Mouse (Mus musculus): Measurements from ENCODE around the gene Ociad2. TPM values are rescaled to one million over a fixed set of nuclear protein-coding genes. Genes with fewer than 3 reads are reported as not detected.

The Ociad2 gene
- polyA plus RNA-seq, 1 experiment from 2014 or later, result 22.6 TPM

GRCm38 (mm10) chr5:73359752-73360141 lies 18.9 kb upstream of the Ociad2 start:
- ATAC-seq, result no peak
- H3K4me1 ChIP-seq (replicated peaks; ENCODE audit: control insufficient read depth, insufficient read depth, low read length), result no peaks in the 10 kb centered on the region
- 45% methylated on average over 12 of the region's 12 CpGs for WGBS
- H3K9ac ChIP-seq (replicated peaks; ENCODE audit: low read depth, low read length), result no peak overlapping the region
- no peaks in the 10 kb centered on the region for H3K27me3 ChIP-seq (replicated peaks; ENCODE audit: control insufficient read depth, insufficient read depth, low read length)
- H3K4me2 ChIP-seq (ENCODE audit: low read length), result peak overlapping the region; percentile 10; the same call in 1 of the 2 replicates
- no peaks in the 10 kb centered on the region for H3K9me3 ChIP-seq (ENCODE audit: control insufficient read depth, low read length)
- H3K36me3 ChIP-seq (ENCODE audit: control insufficient read depth, insufficient read depth), result no peaks in the 10 kb centered on the region
- H3K27ac ChIP-seq (ENCODE audit: low read length), result no peak overlapping the region
- H3K4me3 ChIP-seq (replicated peaks; ENCODE audit: low read length), result no peak overlapping the region

- no peak for ATAC-seq
- Histone ChIP-seq H3K36me3 (ENCODE audit: control insufficient read depth, insufficient read depth) (no peaks in the 10 kb centered on the region), H3K4me3 (replicated peaks; ENCODE audit: low read length) (no peak overlapping the region), H3K4me1 (replicated peaks; ENCODE audit: control insufficient read depth, insufficient read depth, low read length) (no peaks in the 10 kb centered on the region), H3K9me3 (ENCODE audit: control insufficient read depth, low read length) (no peaks in the 10 kb centered on the region), H3K4me2 (ENCODE audit: low read length) (no peak overlapping the region), H3K27me3 (replicated peaks; ENCODE audit: control insufficient read depth, insufficient read depth, low read length) (no peaks in the 10 kb centered on the region), H3K27ac (ENCODE audit: low read length) (no peak overlapping the region), H3K9ac (replicated peaks; ENCODE audit: low read depth, low read length) (no peak overlapping the region)
- 82% methylated on average over 6 of the region's 6 CpGs for WGBS
These were observed 18.4 kb upstream of the Ociad2 start for GRCm38 (mm10) chr5:73359134-73359751.

- no peak for ATAC-seq
- Histone ChIP-seq H3K4me2 (ENCODE audit: low read length) (no peak overlapping the region), H3K36me3 (ENCODE audit: control insufficient read depth, insufficient read depth) (no peaks in the 10 kb centered on the region), H3K27ac (ENCODE audit: low read length) (no peak overlapping the region), H3K4me3 (replicated peaks; ENCODE audit: low read length) (no peak overlapping the region), H3K9ac (replicated peaks; ENCODE audit: low read depth, low read length) (no peak overlapping the region), H3K27me3 (replicated peaks; ENCODE audit: control insufficient read depth, insufficient read depth, low read length) (no peaks in the 10 kb centered on the region), H3K9me3 (ENCODE audit: control insufficient read depth, low read length) (no peaks in the 10 kb centered on the region), H3K4me1 (replicated peaks; ENCODE audit: control insufficient read depth, insufficient read depth, low read length) (no peaks in the 10 kb centered on the region)
- 82% methylated on average over 5 of the region's 5 CpGs for WGBS
These were observed 14.6 kb upstream of the Ociad2 start for GRCm38 (mm10) chr5:73355393-73355792.

- WGBS, result 65% methylated on average over 3 of the region's 3 CpGs
These were observed 13.2 kb upstream of the Ociad2 start for GRCm38 (mm10) chr5:73353978-73354377.

GRCm38 (mm10) chr5:73353519-73353918 lies 12.7 kb upstream of the Ociad2 start:
- H3K27ac ChIP-seq (ENCODE audit: low read length), result no peak overlapping the region
- no peaks in the 10 kb centered on the region for H3K36me3 ChIP-seq (ENCODE audit: control insufficient read depth, insufficient read depth)
- WGBS, result 38% methylated on average over 7 of the region's 7 CpGs
- no peak overlapping the region for H3K4me3 ChIP-seq (replicated peaks; ENCODE audit: low read length)
- H3K9me3 ChIP-seq (ENCODE audit: control insufficient read depth, low read length), result no peaks in the 10 kb centered on the region
- ATAC-seq, result no peak
- H3K27me3 ChIP-seq (replicated peaks; ENCODE audit: control insufficient read depth, insufficient read depth, low read length), result no peaks in the 10 kb centered on the region
- no peak overlapping the region for H3K4me2 ChIP-seq (ENCODE audit: low read length)
- no peaks in the 10 kb centered on the region for H3K4me1 ChIP-seq (replicated peaks; ENCODE audit: control insufficient read depth, insufficient read depth, low read length)
- no peak overlapping the region for H3K9ac ChIP-seq (replicated peaks; ENCODE audit: low read depth, low read length)

More at GRCm38 (mm10) chr5:73353978-73354377, 13.2 kb upstream of the Ociad2 start:
- no peaks in the 10 kb centered on the region for H3K4me1 ChIP-seq (replicated peaks; ENCODE audit: control insufficient read depth, insufficient read depth, low read length)
- H3K9me3 ChIP-seq (ENCODE audit: control insufficient read depth, low read length), result no peaks in the 10 kb centered on the region
- ATAC-seq, result no peak
- no peak overlapping the region for H3K27ac ChIP-seq (ENCODE audit: low read length)
- no peak overlapping the region for H3K9ac ChIP-seq (replicated peaks; ENCODE audit: low read depth, low read length)
- H3K4me3 ChIP-seq (replicated peaks; ENCODE audit: low read length), result no peak overlapping the region
- H3K36me3 ChIP-seq (ENCODE audit: control insufficient read depth, insufficient read depth), result no peaks in the 10 kb centered on the region
- no peaks in the 10 kb centered on the region for H3K27me3 ChIP-seq (replicated peaks; ENCODE audit: control insufficient read depth, insufficient read depth, low read length)
- no peak overlapping the region for H3K4me2 ChIP-seq (ENCODE audit: low read length)

DNA sequence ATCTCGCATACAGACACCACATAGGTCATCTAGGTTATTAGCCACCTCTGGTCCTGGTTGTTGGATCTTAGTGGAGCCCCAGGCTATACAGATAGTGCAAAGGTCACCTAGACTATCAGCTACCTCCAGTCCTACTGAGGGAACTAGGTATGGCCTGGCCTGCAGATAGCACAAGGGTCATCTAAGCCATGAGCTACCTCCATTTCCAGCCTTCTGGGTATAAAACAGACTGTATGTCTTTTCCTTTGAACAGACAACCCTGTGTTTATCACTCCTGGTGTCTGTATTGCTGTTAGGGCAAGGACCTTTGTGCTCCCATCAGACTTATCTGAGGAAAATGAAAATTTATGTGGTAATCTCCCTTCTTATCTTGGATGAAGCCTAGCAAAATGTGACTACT lies 11.0 kb upstream of the Ociad2 start:
- no peaks in the 10 kb centered on the region for H3K9me3 ChIP-seq (ENCODE audit: control insufficient read depth, low read length)
- no peaks in the 10 kb centered on the region for H3K4me1 ChIP-seq (replicated peaks; ENCODE audit: control insufficient read depth, insufficient read depth, low read length)
- no peak overlapping the region for H3K4me2 ChIP-seq (ENCODE audit: low read length)
- no peak overlapping the region for H3K27ac ChIP-seq (ENCODE audit: low read length)
- WGBS, result 95% methylated on average over 1 of the region's 1 CpGs
- no peak for ATAC-seq
- no peaks in the 10 kb centered on the region for H3K27me3 ChIP-seq (replicated peaks; ENCODE audit: control insufficient read depth, insufficient read depth, low read length)
- H3K36me3 ChIP-seq (ENCODE audit: control insufficient read depth, insufficient read depth), result no peaks in the 10 kb centered on the region
- H3K4me3 ChIP-seq (replicated peaks; ENCODE audit: low read length), result no peak overlapping the region
- H3K9ac ChIP-seq (replicated peaks; ENCODE audit: low read depth, low read length), result no peak overlapping the region

GRCm38 (mm10) chr5:73349514-73349913 lies 8.7 kb upstream of the Ociad2 start:
- H3K27ac ChIP-seq (ENCODE audit: low read length), result no peak overlapping the region
- no peaks in the 10 kb centered on the region for H3K4me1 ChIP-seq (replicated peaks; ENCODE audit: control insufficient read depth, insufficient read depth, low read length)
- no peak overlapping the region for H3K4me3 ChIP-seq (replicated peaks; ENCODE audit: low read length)
- 68% methylated on average over 5 of the region's 5 CpGs for WGBS
- no peaks in the 10 kb centered on the region for H3K27me3 ChIP-seq (replicated peaks; ENCODE audit: control insufficient read depth, insufficient read depth, low read length)
- no peak overlapping the region for H3K4me2 ChIP-seq (ENCODE audit: low read length)
- H3K36me3 ChIP-seq (ENCODE audit: control insufficient read depth, insufficient read depth), result no peaks in the 10 kb centered on the region
- no peak overlapping the region for H3K9ac ChIP-seq (replicated peaks; ENCODE audit: low read depth, low read length)
- no peak for ATAC-seq
- no peaks in the 10 kb centered on the region for H3K9me3 ChIP-seq (ENCODE audit: control insufficient read depth, low read length)

DNA sequence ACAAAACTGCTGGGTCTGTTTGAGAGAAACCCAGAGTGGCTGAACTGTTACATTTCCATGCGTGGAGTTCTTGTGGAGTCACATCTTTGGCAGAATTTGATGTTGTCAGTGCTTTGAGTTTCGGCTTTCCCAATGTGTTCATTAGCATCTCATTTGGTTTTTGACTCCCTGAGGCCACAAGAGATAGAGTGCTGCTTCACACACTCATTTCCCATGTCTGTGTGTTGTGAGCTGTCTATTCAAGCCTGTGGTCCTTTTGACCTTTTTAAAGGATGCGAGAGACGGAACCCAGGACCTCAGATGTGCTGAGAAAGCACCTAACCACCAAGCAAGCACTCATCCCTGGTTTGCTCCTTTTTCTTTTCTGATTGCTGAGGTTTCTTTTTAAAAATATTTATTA lies 4.4 kb upstream of the Ociad2 start:
- Histone ChIP-seq H3K27ac (ENCODE audit: low read length) (no peak overlapping the region), H3K9ac (replicated peaks; ENCODE audit: low read depth, low read length) (no peak overlapping the region), H3K4me1 (replicated peaks; ENCODE audit: control insufficient read depth, insufficient read depth, low read length) (no peaks in the 10 kb centered on the region), H3K9me3 (ENCODE audit: control insufficient read depth, low read length) (no peaks in the 10 kb centered on the region), H3K4me2 (ENCODE audit: low read length) (no peak overlapping the region), H3K27me3 (replicated peaks; ENCODE audit: control insufficient read depth, insufficient read depth, low read length) (no peaks in the 10 kb centered on the region), H3K36me3 (ENCODE audit: control insufficient read depth, insufficient read depth) (no peaks in the 10 kb centered on the region), H3K4me3 (replicated peaks; ENCODE audit: low read length) (no peak overlapping the region)
- 86% methylated on average over 4 of the region's 4 CpGs for WGBS
- ATAC-seq, result no peak

DNA sequence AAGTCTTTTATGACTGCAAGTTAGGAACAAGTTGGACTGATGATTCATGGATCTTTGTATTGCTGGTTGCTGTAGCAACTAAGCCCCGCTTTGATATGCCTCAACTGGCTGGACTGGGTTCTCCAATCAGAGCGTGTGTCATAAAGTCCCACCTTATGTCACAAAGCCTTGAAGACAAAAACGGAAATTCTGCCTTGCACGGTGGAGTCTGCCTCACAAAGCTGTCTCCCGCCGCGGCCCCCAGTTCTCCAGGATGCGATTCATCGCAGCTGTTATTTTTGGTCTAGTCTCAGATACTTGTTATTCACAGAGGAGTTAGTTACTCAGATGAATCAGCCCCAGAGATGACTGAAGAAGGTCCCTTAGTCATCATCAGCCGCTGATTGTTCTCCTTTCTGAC lies 3.5 kb upstream of the Ociad2 start:
- H3K9me3 ChIP-seq (ENCODE audit: control insufficient read depth, low read length), result no peaks in the 10 kb centered on the region
- 0 out of 2 replicates have a peak, but pooled peaks have one; percentile 38 for ATAC-seq
- no peak overlapping the region for H3K27ac ChIP-seq (ENCODE audit: low read length)
- H3K36me3 ChIP-seq (ENCODE audit: control insufficient read depth, insufficient read depth), result no peaks in the 10 kb centered on the region
- no peak overlapping the region for H3K9ac ChIP-seq (replicated peaks; ENCODE audit: low read depth, low read length)
- no peak overlapping the region for H3K4me2 ChIP-seq (ENCODE audit: low read length)
- no peaks in the 10 kb centered on the region for H3K4me1 ChIP-seq (replicated peaks; ENCODE audit: control insufficient read depth, insufficient read depth, low read length)
- no peak overlapping the region for H3K4me3 ChIP-seq (replicated peaks; ENCODE audit: low read length)
- WGBS, result 62% methylated on average over 10 of the region's 10 CpGs
- H3K27me3 ChIP-seq (replicated peaks; ENCODE audit: control insufficient read depth, insufficient read depth, low read length), result no peaks in the 10 kb centered on the region

All from forebrain, embryonic 16.5 days (tissue).